Mouse (Mus musculus) midbrain, embryonic 14.5 days (tissue): ENCODE data around the gene Tspan9. TPM values are rescaled to one million over a fixed set of nuclear protein-coding genes. Genes with fewer than 3 reads are reported as not detected.

ENCODE experiments used
- ATAC-seq: fragments of 200-750 bp; cut with Nextera tagmentation; 2 replicates; pipeline ENCODE4 v1.8.0; 2017; ENCODE audit warnings: moderate number of reproducible peaks, moderate library complexity; ENCODE audit not compliant: low FRiP score, low TSS enrichment
- DNase-seq: peaks from one replicate; pipeline ENCODE4 v3.0.0-alpha.2; 2015
- H3K27ac ChIP-seq: fragments of 300-500 bp; sonication (generic); replicated peaks from 2 replicates; pipeline ENCODE4 v1.5.1; 2014; ENCODE audit warnings: mild to moderate bottlenecking, low read depth, low read length, moderate library complexity
- H3K27me3 ChIP-seq: fragments of 300-500 bp; sonication (generic); 2 replicates; pipeline ENCODE4 v1.6.1; 2014; ENCODE audit warnings: low read length, control low read depth, mixed read lengths; ENCODE audit not compliant: control insufficient read depth, insufficient read depth
- H3K36me3 ChIP-seq: fragments of 300-500 bp; sonication (generic); 2 replicates; pipeline ENCODE4 v1.6.1; 2014; ENCODE audit warnings: low read length, control low read depth; ENCODE audit not compliant: control insufficient read depth, insufficient read depth
- H3K4me1 ChIP-seq: fragments of 300-500 bp; sonication (generic); 2 replicates; pipeline ENCODE4 v1.6.1; 2014; ENCODE audit warnings: mild to moderate bottlenecking, antibody characterized with exemption, low read length, control low read depth; ENCODE audit not compliant: control insufficient read depth, insufficient read depth
- H3K4me2 ChIP-seq: fragments of 300-500 bp; sonication (generic); 2 replicates; pipeline ENCODE4 v1.6.1; 2014; ENCODE audit warnings: mild to moderate bottlenecking, low read length, moderate library complexity
- H3K4me3 ChIP-seq: fragments of 300-500 bp; sonication (generic); replicated peaks from 2 replicates; pipeline ENCODE4 v1.5.1; 2014; ENCODE audit warnings: low read depth, low read length
- H3K9ac ChIP-seq: fragments of 300-500 bp; sonication (generic); replicated peaks from 2 replicates; pipeline ENCODE4 v1.6.1; 2014; ENCODE audit warnings: mild to moderate bottlenecking, low read length, moderate library complexity
- H3K9me3 ChIP-seq: fragments of 300-500 bp; sonication (generic); 2 replicates; pipeline ENCODE4 v1.6.1; 2016; ENCODE audit warnings: low read length, control low read depth, mixed read lengths; ENCODE audit not compliant: control insufficient read depth
- WGBS: fragments of 180-500 bp; shearing (Covaris S2); extraction: QIAGEN DNeasy Blood & Tissue Kit; methylation state at CpG from one replicate; pipeline ENCODE4 v1.1.7; 2014; 5-methylcytosine and 5-hydroxymethylcytosine counted together
- polyA plus RNA-seq: library from polyadenylated mRNA; unstranded; fragments of >200 nt; fragmentation: Nextera tagmentation; extraction: Ambion mirVana; gene quantifications from 2 replicates; pipeline ENCODE4 v1.2.1, GENCODE M21; 2014

Gene Tspan9
- polyA plus RNA-seq, 1 experiment from 2014 or later = 31.1 TPM

DNA sequence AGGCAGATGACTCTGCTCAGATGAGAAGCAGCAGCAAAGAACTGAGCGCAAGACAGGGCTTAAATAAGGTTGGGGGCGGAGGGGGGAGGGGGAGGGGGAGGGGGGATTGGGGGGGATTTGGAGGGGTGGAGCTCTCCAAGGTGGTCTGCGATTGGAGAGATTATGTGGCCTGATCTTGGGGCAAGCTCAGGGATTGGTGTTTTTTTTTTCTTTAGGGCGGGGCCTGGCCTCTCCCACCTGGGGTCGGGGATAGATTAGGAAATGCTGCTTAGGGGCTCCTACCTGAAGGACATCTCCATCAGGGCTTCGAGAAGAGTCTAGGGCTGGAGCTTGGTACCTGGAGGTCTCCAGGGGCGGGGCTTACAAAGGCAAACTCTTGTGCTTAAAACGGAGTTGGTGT, 21.2 kb upstream of the Tspan9 start:
- DNase-seq = no peak
- no peaks in the 10 kb centered on the region for H3K9me3 ChIP-seq
- no peak overlapping the region for H3K27ac ChIP-seq
- no peak overlapping the region for H3K4me2 ChIP-seq
- no peak overlapping the region for H3K9ac ChIP-seq
- no peaks in the 10 kb centered on the region for H3K4me1 ChIP-seq
- no peaks in the 10 kb centered on the region for H3K36me3 ChIP-seq
- no peaks in the 10 kb centered on the region for H3K27me3 ChIP-seq
- WGBS = 78% methylated on average over 8 of the region's 8 CpGs
- no peak overlapping the region for H3K4me3 ChIP-seq
- no peak for ATAC-seq

DNA sequence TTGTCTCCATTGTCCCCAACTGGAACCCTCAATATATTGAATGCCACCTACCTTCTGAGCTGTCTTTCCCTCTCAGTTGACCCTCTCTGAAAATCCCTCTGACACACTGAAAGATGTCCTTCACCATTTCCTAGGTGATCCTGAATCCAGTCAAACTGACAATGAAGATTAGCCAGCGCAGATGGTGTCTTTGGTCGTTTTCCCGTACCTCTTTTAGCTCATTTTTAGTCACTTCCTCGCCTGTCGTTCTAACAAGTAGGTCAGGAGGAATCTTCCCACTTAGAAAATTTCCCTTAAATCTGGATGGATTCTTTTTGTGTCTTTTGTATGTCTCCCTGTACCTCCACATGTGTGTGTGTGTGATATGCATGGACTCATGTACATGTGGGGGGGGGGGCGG, 15.7 kb upstream of the Tspan9 start:
- H3K9me3 ChIP-seq = no peaks in the 10 kb centered on the region
- DNase-seq (no peak), ATAC-seq (no peak)
- 90% methylated on average over 6 of the region's 6 CpGs for WGBS
- H3K4me3 ChIP-seq = no peak overlapping the region
- no peak overlapping the region for H3K9ac ChIP-seq
- H3K4me1 ChIP-seq = 0 out of 2 replicates have a peak, but pooled peaks cover 5% of the 10 kb centered on the region
- no peak overlapping the region for H3K27ac ChIP-seq
- no peaks in the 10 kb centered on the region for H3K36me3 ChIP-seq
- no peak overlapping the region for H3K4me2 ChIP-seq
- H3K27me3 ChIP-seq = no peaks in the 10 kb centered on the region

DNA sequence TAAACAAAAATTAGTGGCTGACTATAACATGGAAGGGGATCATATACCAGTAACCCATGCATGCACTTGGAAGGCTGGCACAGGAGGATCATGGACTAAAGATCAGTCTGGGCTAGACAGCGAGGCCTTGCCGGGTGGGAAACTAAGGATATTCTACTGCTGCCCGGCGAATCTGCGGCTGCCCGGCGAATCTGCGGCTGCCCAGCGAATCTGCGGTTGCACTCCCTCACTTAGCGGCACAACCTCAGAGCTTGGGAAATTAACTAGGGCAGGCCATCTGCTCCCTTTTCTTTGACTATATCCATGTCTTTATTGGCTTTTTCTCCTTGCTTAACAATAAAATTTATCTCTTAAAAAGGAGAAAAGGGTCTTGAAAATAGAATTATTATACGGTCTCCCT, 14.6 kb upstream of the Tspan9 start:
- peak; percentile 55 for DNase-seq
- H3K27me3 ChIP-seq = no peaks in the 10 kb centered on the region
- H3K4me2 ChIP-seq = peak overlapping the region; percentile 27; the same call in 1 of the 2 replicates
- no peak for ATAC-seq
- H3K4me1 ChIP-seq = 0 out of 2 replicates have a peak, but pooled peaks cover 5% of the 10 kb centered on the region
- no peaks in the 10 kb centered on the region for H3K9me3 ChIP-seq
- no peaks in the 10 kb centered on the region for H3K36me3 ChIP-seq
- no peak overlapping the region for H3K27ac ChIP-seq
- no peak overlapping the region for H3K4me3 ChIP-seq
- no peak overlapping the region for H3K9ac ChIP-seq
- WGBS = 54% methylated on average over 12 of the region's 12 CpGs

GRCm38 (mm10) chr6:128156476-128156875, 13.1 kb upstream of the Tspan9 start:
- 83% methylated on average over 4 of the region's 4 CpGs for WGBS
- no peak overlapping the region for H3K4me3 ChIP-seq
- H3K27ac ChIP-seq = no peak overlapping the region
- H3K4me1 ChIP-seq = 0 out of 2 replicates have a peak, but pooled peaks cover 5% of the 10 kb centered on the region
- no peak for DNase-seq
- H3K4me2 ChIP-seq = no peak overlapping the region
- H3K9ac ChIP-seq = no peak overlapping the region
- ATAC-seq = no peak
- H3K9me3 ChIP-seq = no peaks in the 10 kb centered on the region
- H3K36me3 ChIP-seq = no peaks in the 10 kb centered on the region
- H3K27me3 ChIP-seq = no peaks in the 10 kb centered on the region

- ATAC-seq = no peak
- DNase-seq = no peak
- Histone ChIP-seq H3K9ac (no peak overlapping the region), H3K4me3 (no peak overlapping the region), H3K36me3 (no peaks in the 10 kb centered on the region), H3K27ac (no peak overlapping the region), H3K4me2 (no peak overlapping the region), H3K4me1 (0 out of 2 replicates have a peak, but pooled peaks cover 5% of the 10 kb centered on the region), H3K27me3 (no peaks in the 10 kb centered on the region), H3K9me3 (no peaks in the 10 kb centered on the region)
- 75% methylated on average over 2 of the region's 2 CpGs for WGBS
Measured at GRCm38 (mm10) chr6:128155935-128156334, 12.5 kb upstream of the Tspan9 start.

DNA sequence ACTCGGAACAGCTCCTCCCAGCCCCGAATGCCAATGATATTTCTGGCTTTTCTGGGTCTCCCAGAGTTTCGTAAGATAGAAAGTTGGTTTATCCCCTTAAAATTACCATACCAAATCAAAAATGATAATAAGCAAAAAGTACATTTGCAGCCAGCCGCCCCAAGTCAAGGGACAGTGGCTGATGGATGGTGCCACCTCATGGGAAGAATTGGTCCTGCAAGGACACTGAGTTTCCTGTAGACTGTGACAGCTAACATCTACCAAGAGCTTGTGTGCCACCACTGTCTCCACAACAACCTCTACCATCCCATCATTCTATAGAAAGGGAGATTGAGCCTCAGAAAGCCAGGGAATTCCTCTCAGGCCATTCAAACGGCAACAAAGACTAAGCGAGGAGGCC, 2.4 kb upstream of the Tspan9 start:
- Histone ChIP-seq H3K36me3 (no peaks in the 10 kb centered on the region), H3K27ac (no peak overlapping the region), H3K27me3 (no peaks in the 10 kb centered on the region; the same call in 1 of the 2 replicates), H3K9me3 (no peaks in the 10 kb centered on the region), H3K4me2 (no peak overlapping the region), H3K4me1 (peaks cover 12% of the 10 kb centered on the region; the same call in 1 of the 2 replicates), H3K9ac (no peak overlapping the region), H3K4me3 (no peak overlapping the region)
- ATAC-seq = no peak
- WGBS = 63% methylated on average over 6 of the region's 6 CpGs
- peak; percentile 53 for DNase-seq

DNA sequence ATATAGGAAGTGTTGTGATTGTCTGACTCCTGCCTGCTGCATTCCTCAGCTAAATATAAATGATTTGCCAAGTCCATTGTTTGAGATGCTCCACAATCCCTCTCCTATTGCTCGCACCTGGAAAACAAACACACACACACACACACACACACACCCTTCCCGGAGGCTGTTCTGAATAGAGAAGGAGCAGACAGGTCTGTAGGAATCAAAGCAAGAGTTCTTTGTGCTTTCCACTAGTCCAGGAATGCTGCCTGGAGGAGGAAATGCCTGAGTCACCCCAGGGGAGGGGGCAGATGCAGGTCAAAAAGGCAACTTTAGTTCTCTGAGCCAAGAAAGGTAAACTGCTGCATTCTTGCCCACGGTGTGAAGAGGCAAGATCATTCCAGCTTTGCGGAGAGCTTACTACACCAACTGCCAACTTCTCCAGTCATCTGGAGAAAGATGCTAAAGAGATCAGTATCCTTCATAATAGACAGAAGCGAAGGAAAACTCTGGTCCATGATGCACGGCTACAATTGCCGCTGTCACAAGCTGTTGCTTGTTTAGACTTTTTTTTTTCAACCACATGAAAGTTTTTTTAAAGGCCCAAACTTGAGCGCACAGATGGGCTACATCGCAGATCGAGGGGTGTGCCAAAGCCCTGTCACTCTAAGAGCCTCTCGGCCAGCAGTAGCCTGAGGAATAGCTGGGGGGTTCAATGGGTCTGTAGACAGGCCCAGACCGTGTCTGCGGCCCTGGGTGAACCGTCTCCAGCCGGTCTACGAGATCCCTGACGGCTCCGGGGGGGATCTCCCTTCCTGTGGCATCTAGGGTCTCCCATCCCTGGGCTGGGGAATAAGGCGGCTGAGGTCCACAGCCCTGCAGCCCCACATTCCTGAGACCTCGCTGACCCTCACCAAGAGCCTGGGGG, 770 bp downstream of the Tspan9 start:
- DNase-seq = peak; percentile 40
- peak overlapping the region; percentile 87 for H3K4me2 ChIP-seq
- peak overlapping the region; percentile 32 for H3K27ac ChIP-seq
- H3K4me1 ChIP-seq = peaks cover 12% of the 10 kb centered on the region; the same call in 1 of the 2 replicates
- 3% methylated on average over 20 of the region's 20 CpGs for WGBS
- H3K4me3 ChIP-seq = peak overlapping the region; percentile 64
- no peaks in the 10 kb centered on the region for H3K9me3 ChIP-seq
- no peaks in the 10 kb centered on the region for H3K36me3 ChIP-seq
- no peaks in the 10 kb centered on the region; the same call in 1 of the 2 replicates for H3K27me3 ChIP-seq
- peak overlapping the region; percentile 61 for H3K9ac ChIP-seq
- peak; percentile 57 for ATAC-seq

DNA sequence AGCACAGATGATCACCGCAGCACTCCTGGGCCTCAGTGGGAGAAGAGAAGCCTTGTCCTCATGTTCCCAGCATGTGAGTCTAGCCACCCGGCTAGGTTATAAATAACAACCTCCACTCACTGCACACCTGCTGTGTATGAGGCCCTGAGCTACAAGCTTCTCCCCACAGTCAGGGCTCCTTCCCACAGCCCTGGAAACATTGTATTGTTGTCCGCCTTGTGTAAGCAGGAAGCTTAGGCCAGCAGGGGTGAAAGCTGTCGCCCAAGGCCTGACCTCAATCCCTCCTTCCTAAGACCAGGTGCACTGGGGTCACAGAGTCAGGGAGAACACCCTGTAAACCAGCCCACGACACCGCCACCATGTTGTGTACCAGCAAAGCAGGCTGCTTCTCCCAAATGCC, 2.7 kb downstream of the Tspan9 start:
- H3K27ac ChIP-seq = no peak overlapping the region
- H3K27me3 ChIP-seq = no peaks in the 10 kb centered on the region; the same call in 1 of the 2 replicates
- no peaks in the 10 kb centered on the region for H3K9me3 ChIP-seq
- H3K36me3 ChIP-seq = no peaks in the 10 kb centered on the region
- H3K4me1 ChIP-seq = peaks cover 12% of the 10 kb centered on the region; the same call in 1 of the 2 replicates
- WGBS = 65% methylated on average over 6 of the region's 6 CpGs
- no peak overlapping the region for H3K9ac ChIP-seq
- DNase-seq (no peak), ATAC-seq (no peak)
- no peak overlapping the region for H3K4me2 ChIP-seq
- no peak overlapping the region for H3K4me3 ChIP-seq

- Histone ChIP-seq H3K4me2 (no peak overlapping the region), H3K4me1 (peaks cover 8% of the 10 kb centered on the region; the same call in 1 of the 2 replicates), H3K4me3 (no peak overlapping the region), H3K36me3 (no peaks in the 10 kb centered on the region), H3K27ac (no peak overlapping the region), H3K27me3 (no peaks in the 10 kb centered on the region), H3K9me3 (no peaks in the 10 kb centered on the region), H3K9ac (no peak overlapping the region)
- DNase-seq (no peak), ATAC-seq (no peak)
- 91% methylated on average over 4 of the region's 4 CpGs for WGBS
Measured at GRCm38 (mm10) chr6:128137855-128138254, 5.5 kb downstream of the Tspan9 start.
